Mouse (Mus musculus) limb, embryonic 15.5 days (tissue): ENCODE measurements around the gene Aloxe3. TPM values are rescaled to one million over a fixed set of nuclear protein-coding genes. Genes with fewer than 3 reads are reported as not detected.

Experiments used
- ATAC-seq: fragments of 200-750 bp; cut with Nextera tagmentation; 2 replicates; pipeline ENCODE4 v1.8.0; 2017; ENCODE audit warnings: low read depth, moderate TSS enrichment; ENCODE audit not compliant: insufficient number of reproducible peaks, low FRiP score, low TSS enrichment
- H3K27ac ChIP-seq: fragments of 300-500 bp; sonication (generic); 2 replicates; pipeline ENCODE4 v1.5.1; 2015; ENCODE audit warnings: moderate library complexity, mild to moderate bottlenecking, inconsistent platforms
- H3K27me3 ChIP-seq: fragments of 300-500 bp; sonication (generic); 2 replicates; pipeline ENCODE4 v1.6.1; 2015; ENCODE audit warnings: inconsistent platforms
- H3K36me3 ChIP-seq: fragments of 300-500 bp; sonication (generic); 2 replicates; pipeline ENCODE4 v1.6.1; 2015; ENCODE audit warnings: inconsistent platforms
- H3K4me1 ChIP-seq: fragments of 300-500 bp; sonication (generic); 2 replicates; pipeline ENCODE4 v1.6.1; 2015; ENCODE audit warnings: inconsistent platforms
- H3K4me2 ChIP-seq: fragments of 300-500 bp; sonication (generic); 2 replicates; pipeline ENCODE4 v1.6.1; 2015; ENCODE audit warnings: mild to moderate bottlenecking, inconsistent platforms
- H3K4me3 ChIP-seq: fragments of 300-500 bp; sonication (generic); 2 replicates; pipeline ENCODE4 v1.5.1; 2015; ENCODE audit warnings: mild to moderate bottlenecking, inconsistent platforms
- H3K9ac ChIP-seq: fragments of 300-500 bp; sonication (generic); 2 replicates; pipeline ENCODE4 v1.6.1; 2015; ENCODE audit warnings: inconsistent platforms
- H3K9me3 ChIP-seq: fragments of 300-500 bp; sonication (generic); 2 replicates; pipeline ENCODE4 v1.6.1; 2016; ENCODE audit warnings: inconsistent platforms
- WGBS: fragments of 180-500 bp; shearing (Covaris S2); methylation state at CpG from one replicate; pipeline ENCODE4 v1.1.7; 2015; 5-methylcytosine and 5-hydroxymethylcytosine counted together
- polyA plus RNA-seq: library from polyadenylated mRNA; unstranded; fragments of >200 nt; fragmentation: Nextera tagmentation; extraction: Ambion mirVana; gene quantifications from 2 replicates; pipeline ENCODE4 v1.2.1, GENCODE M21; 2015

Gene Aloxe3
- polyA plus RNA-seq, 1 experiment from 2014 or later, result 11.7 TPM

DNA sequence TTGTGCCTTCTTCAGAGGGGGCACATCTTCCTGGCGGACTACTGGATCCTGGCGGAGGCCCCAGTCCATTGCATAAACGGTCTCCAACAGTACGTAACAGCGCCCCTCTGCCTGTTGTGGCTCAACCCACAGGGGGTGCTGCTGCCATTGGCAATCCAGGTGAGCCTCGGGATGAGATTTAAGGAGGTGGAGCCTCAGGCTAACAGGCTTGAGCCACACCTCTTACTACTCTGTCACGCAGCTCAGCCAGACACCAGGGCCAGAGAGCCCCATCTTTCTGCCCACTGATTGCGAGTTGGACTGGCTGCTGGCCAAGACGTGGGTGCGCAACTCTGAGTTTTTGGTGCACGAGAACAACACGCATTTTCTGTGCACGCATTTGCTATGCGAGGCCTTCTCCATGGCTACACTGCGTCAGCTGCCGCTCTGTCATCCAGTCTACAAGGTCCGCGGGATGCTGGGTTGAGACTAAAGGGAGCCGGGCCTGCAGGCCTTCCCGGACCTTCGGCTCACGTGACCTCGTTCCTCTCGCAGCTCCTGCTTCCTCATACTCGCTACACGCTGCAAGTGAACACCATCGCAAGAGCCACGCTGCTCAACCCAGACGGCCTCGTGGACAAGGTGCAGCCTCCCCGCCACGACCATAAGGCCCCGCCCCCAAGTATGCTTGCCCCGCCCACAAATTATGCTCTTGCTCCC lies 8.4 kb downstream of the Aloxe3 start:
- Histone ChIP-seq H3K4me3 (peak overlapping the region; percentile 50), H3K36me3 (no peaks in the 10 kb centered on the region), H3K27me3 (no peaks in the 10 kb centered on the region), H3K4me2 (peak overlapping the region; percentile 73), H3K9me3 (no peaks in the 10 kb centered on the region), H3K9ac (peak overlapping the region; percentile 31), H3K4me1 (peaks cover 12% of the 10 kb centered on the region), H3K27ac (peak overlapping the region; percentile 68)
- WGBS, result 2% methylated on average over 34 of the region's 34 CpGs
- ATAC-seq, result peak; percentile 70

DNA sequence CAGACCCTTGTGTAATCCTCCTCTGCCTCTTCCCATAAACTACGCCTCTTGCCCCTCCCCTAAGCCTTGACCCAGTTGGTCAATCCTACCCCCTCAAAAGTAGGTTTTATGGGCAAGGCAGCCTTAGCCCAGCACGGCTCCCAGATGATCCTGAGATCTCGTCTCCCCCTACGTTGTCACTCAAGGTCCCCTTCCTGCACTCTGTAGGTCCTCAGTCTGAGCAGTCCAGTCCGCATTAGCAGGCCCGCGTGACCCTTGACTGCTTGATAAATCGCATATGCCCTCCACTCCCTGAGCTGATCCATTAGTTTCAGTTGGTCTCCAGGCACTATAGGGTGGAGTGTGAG lies 8.9 kb downstream of the Aloxe3 start:
- ATAC-seq, result peak; percentile 49
- Histone ChIP-seq H3K36me3 (no peaks in the 10 kb centered on the region), H3K27ac (no peak overlapping the region), H3K9me3 (no peaks in the 10 kb centered on the region), H3K4me3 (peak overlapping the region; percentile 50), H3K27me3 (no peaks in the 10 kb centered on the region), H3K4me1 (peaks cover 12% of the 10 kb centered on the region), H3K9ac (no peak overlapping the region), H3K4me2 (peak overlapping the region; percentile 73)
- WGBS, result 26% methylated on average over 8 of the region's 8 CpGs

DNA sequence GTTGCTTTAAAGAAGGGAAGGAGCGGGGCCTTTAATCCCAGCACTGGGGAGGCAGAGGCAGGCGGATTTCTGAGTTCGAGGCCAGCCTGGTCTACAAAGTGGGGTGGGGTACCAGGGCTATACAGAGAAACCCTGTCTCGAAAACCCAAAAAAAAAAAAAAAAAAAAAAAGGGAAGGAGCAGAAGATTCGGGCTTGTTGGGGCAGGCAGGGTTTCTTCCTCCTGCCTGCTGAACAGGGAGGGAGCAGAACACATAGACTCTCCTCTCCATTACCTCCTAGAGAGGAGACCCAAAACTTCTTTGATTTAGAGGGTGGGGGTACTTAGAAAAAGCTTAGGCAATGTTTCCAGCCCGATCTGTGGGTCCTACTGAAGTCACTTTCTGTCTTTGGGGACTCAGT lies 9.7 kb downstream of the Aloxe3 start:
- no peaks in the 10 kb centered on the region for H3K36me3 ChIP-seq
- WGBS, result 82% methylated on average over 6 of the region's 6 CpGs
- no peaks in the 10 kb centered on the region for H3K27me3 ChIP-seq
- no peak for ATAC-seq
- no peak overlapping the region for H3K4me3 ChIP-seq
- H3K9me3 ChIP-seq, result no peaks in the 10 kb centered on the region
- H3K27ac ChIP-seq, result no peak overlapping the region
- no peak overlapping the region for H3K9ac ChIP-seq
- no peak overlapping the region for H3K4me2 ChIP-seq
- H3K4me1 ChIP-seq, result peaks cover 12% of the 10 kb centered on the region

DNA sequence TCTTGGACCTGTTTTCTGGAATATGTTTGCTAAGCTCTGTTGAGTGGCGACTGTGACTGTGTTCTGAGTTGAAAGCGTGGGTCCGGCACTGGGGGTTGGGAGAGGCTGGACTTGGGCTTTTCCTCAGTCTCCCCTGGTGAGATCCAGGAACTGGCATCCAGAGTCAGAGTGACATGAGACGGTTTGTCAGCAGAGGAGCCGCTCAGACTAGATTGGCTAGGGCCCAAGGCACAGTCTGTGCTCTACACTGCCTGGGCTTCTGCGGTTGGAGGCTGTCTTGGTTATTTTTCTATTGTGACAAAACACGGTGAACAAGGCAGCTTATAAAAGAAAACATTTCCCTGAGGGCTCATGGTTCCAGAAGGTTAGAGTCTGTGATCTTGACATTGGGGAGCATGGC lies 21.9 kb downstream of the Aloxe3 start:
- no peaks in the 10 kb centered on the region for H3K36me3 ChIP-seq
- no peaks in the 10 kb centered on the region for H3K9me3 ChIP-seq
- ATAC-seq, result no peak
- H3K4me3 ChIP-seq, result no peak overlapping the region
- no peak overlapping the region for H3K4me2 ChIP-seq
- no peaks in the 10 kb centered on the region for H3K27me3 ChIP-seq
- H3K4me1 ChIP-seq, result peaks cover 7% of the 10 kb centered on the region; the same call in 1 of the 2 replicates
- no peak overlapping the region for H3K9ac ChIP-seq
- WGBS, result 65% methylated on average over 7 of the region's 7 CpGs
- H3K27ac ChIP-seq, result no peak overlapping the region

DNA sequence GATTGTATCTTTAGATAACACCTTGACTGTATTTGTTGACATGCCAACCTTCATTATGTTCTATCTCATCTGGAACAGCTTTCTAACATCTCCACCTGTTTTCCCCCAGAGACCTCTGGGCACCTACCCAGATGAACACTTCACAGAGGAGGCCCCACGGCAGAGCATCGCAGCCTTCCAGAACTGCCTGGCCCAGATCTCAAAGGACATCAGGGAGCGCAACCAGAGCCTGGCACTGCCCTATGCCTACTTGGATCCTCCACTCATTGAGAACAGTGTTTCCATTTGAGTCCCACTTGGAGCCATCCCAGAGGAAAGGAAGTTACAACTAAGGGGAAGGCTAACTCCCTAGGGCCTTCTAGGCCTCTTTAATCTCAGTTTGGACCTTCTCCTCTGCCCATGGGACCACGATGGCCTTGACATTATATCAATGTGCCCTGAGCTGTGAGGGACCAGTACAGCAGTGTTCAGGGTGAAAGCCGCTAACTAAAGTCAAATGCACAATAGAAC lies 22.8 kb downstream of the Aloxe3 start:
- WGBS, result 84% methylated on average over 5 of the region's 5 CpGs
- peaks cover 7% of the 10 kb centered on the region; the same call in 1 of the 2 replicates for H3K4me1 ChIP-seq
- ATAC-seq, result no peak
- no peaks in the 10 kb centered on the region for H3K36me3 ChIP-seq
- no peak overlapping the region for H3K4me2 ChIP-seq
- no peak overlapping the region for H3K9ac ChIP-seq
- no peak overlapping the region for H3K4me3 ChIP-seq
- H3K27me3 ChIP-seq, result no peaks in the 10 kb centered on the region
- H3K9me3 ChIP-seq, result no peaks in the 10 kb centered on the region
- H3K27ac ChIP-seq, result no peak overlapping the region

DNA sequence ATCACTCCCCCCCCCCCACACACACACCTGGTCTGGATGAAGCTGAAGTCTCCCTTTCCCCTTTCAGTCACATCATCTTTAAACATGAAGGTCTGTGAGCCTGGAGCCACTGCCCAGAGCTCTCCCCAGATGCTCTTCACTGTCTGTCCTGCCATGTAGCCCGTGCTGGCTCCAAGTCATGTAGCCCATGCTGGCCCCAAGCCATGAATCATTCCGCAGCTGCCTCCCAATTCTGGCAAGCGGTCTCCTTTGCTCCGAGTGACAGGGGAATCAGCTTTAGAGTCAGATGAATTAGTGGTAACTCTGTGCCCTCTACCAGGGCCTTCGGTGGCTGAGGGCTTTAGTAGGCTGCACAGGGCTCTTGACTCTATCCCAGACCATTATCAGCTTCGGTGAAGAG lies 24.0 kb downstream of the Aloxe3 start:
- Histone ChIP-seq H3K4me3 (no peak overlapping the region), H3K27me3 (no peaks in the 10 kb centered on the region), H3K4me2 (no peak overlapping the region), H3K27ac (no peak overlapping the region), H3K36me3 (no peaks in the 10 kb centered on the region), H3K9me3 (no peaks in the 10 kb centered on the region), H3K9ac (no peak overlapping the region), H3K4me1 (peaks cover 7% of the 10 kb centered on the region; the same call in 1 of the 2 replicates)
- WGBS, result 69% methylated on average over 6 of the region's 6 CpGs
- ATAC-seq, result no peak

DNA sequence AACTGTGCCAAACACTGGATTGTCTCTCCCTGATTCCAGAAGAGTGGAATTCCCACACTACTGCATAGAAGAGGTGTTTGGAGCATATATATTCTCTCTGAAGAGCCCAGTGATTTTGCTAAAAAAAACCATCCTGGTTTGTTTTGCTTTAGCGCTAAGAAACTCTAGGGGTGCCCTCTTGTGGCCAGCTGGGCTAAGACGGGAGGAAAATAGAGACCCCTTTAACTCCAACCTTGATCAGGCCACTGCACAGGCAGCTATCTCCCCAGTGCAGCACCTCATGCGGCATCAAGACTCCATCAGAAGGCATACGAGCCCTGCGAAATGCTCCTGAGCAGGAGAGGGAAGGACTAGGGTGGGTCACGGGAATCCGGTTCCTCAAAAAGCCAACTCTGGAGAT lies 24.7 kb downstream of the Aloxe3 start:
- H3K4me2 ChIP-seq, result peak overlapping the region; percentile 47
- no peaks in the 10 kb centered on the region for H3K36me3 ChIP-seq
- no peak overlapping the region for H3K9ac ChIP-seq
- no peaks in the 10 kb centered on the region for H3K9me3 ChIP-seq
- 2% methylated on average over 7 of the region's 7 CpGs for WGBS
- peak overlapping the region; percentile 27 for H3K4me3 ChIP-seq
- no peak for ATAC-seq
- peaks cover 7% of the 10 kb centered on the region; the same call in 1 of the 2 replicates for H3K4me1 ChIP-seq
- no peak overlapping the region for H3K27ac ChIP-seq
- peaks cover 2% of the 10 kb centered on the region; the same call in 1 of the 2 replicates for H3K27me3 ChIP-seq

DNA sequence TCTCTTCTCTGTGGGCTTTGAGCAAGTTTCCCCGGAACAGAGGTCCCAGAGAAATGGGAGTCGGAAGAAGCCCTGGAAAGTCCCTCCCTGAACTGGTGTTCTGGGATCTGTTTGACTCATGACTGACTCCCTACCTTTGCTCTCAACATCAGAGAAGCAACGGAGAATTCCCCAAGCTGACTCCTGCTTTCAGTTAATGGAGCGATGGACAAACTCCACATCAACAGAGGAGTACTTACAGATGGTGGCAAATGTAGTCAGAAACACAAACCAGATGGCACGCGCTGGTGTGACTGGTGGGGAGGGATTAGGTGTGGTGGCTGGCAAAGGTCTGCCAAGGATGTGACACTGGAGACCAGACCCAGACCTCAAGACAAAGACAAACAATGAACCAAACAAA lies 25.3 kb downstream of the Aloxe3 start:
- WGBS, result 30% methylated on average over 6 of the region's 6 CpGs

DNA sequence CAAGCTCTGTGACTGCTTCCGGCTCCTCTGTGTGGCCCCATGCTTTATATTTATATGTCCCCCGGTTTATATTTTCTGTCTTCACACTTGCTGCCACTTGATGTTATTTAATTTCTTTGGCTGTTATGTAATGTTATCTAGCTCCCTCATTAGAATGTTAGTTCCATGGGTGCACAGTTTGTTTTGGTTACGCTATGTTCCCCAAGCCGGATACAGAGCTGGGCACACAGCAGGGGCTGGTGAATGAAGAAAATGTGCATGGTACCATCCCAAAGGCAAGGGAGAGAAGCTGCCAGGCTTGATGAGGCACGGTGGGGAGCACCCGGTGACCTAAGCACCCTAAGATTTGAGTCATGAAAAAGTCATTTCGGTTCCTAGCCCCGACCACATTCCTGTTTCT lies 28.1 kb downstream of the Aloxe3 start:
- Histone ChIP-seq H3K9ac (no peak overlapping the region), H3K4me3 (no peak overlapping the region), H3K4me1 (peaks cover 13% of the 10 kb centered on the region), H3K4me2 (no peak overlapping the region), H3K9me3 (no peaks in the 10 kb centered on the region), H3K27me3 (peaks cover 30% of the 10 kb centered on the region), H3K27ac (no peak overlapping the region), H3K36me3 (no peaks in the 10 kb centered on the region)
- ATAC-seq, result no peak
- 81% methylated on average over 8 of the region's 8 CpGs for WGBS

More for the DNA sequence above, 25.3 kb downstream of the Aloxe3 start:
- Histone ChIP-seq H3K4me1 (peaks cover 7% of the 10 kb centered on the region; the same call in 1 of the 2 replicates), H3K36me3 (no peaks in the 10 kb centered on the region), H3K4me3 (peak overlapping the region; percentile 27), H3K27me3 (peaks cover 4% of the 10 kb centered on the region; the same call in 1 of the 2 replicates), H3K27ac (no peak overlapping the region), H3K4me2 (peak overlapping the region; percentile 47), H3K9me3 (no peaks in the 10 kb centered on the region), H3K9ac (no peak overlapping the region)
- ATAC-seq, result no peak

DNA sequence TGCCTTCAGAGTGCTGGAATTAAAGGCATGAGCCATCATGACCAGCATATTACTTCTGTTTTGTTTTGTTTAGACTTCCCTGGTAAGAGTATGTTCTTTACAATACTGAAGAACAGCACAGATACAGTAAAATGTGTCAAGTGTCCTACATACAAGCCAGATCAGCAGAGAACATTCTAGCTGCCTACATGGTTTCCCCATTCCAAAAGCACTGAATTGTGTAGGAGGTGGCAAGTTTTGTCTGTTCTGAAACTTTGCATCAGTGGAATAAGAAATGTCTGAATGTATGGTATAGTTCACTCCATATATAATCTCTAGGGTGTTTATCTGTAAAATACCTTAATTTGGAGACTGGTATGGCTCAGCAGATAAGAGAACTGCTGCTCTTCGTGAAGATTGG lies 29.7 kb downstream of the Aloxe3 start:
- Histone ChIP-seq H3K4me1 (peaks cover 13% of the 10 kb centered on the region), H3K27me3 (peaks cover 30% of the 10 kb centered on the region), H3K4me2 (no peak overlapping the region), H3K9ac (no peak overlapping the region), H3K9me3 (no peaks in the 10 kb centered on the region), H3K36me3 (no peaks in the 10 kb centered on the region), H3K27ac (no peak overlapping the region), H3K4me3 (no peak overlapping the region)
- 52% methylated on average over 1 of the region's 1 CpGs for WGBS
- no peak for ATAC-seq

DNA sequence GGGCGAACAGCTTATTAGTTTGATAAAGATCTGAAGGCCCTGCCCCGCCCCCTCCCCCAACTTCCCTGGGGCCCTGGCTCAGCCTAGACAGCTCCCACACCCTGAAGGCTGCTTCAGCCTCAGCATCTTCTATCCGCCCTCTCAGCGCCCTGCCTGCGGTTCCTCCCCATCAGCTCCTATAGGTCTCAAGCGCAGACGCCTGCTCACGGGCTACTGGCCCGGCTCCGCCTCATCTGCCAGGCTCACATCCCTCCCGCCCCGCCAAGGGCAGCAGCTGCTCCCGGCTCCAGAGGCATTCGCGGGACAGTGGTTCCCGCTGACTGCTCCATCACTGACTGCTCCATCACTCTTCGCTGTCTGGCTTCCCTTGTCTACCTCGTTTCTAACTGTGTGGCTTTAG lies 31.1 kb downstream of the Aloxe3 start, which contains the start of gene Alox12b:
Alox12b (plus strand) TSS at position 190 of the 400 bp plus-strand sequence.
- WGBS, result 4% methylated on average over 18 of the region's 18 CpGs
- Histone ChIP-seq H3K4me3 (peak within 1 kb of the TSS; percentile 1; the same call in 1 of the 2 replicates), H3K4me1 (peaks cover 6% of the 10 kb centered on the region), H3K4me2 (peak within 1 kb of the TSS; percentile 17), H3K27me3 (peaks cover 30% of the 10 kb centered on the region), H3K9me3 (no peaks in the 10 kb centered on the region), H3K27ac (no peak within 1 kb of the TSS), H3K9ac (no peak within 1 kb of the TSS), H3K36me3 (no peaks in the 10 kb centered on the region)
- no peak for ATAC-seq

DNA sequence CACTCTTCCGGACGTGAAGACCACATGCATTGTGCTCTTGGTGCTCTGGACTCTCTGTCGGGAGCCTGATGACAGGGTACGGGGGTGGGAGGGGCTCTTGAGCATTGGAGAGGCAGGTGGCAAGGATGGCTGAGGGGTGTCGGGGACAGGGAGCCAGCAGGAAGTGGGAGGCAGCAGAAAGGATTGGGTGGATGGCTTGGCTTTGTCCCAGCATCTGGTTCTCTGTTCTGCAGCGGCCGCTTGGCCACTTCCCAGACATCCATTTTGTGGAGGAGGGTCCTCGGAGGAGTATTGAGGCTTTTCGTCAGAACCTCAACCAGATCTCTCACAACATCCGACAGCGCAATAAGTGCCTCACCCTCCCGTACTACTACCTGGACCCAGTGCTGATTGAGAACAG lies 43.6 kb downstream of the Aloxe3 start:
- Histone ChIP-seq H3K27me3 (peaks cover 4% of the 10 kb centered on the region), H3K9ac (no peak overlapping the region), H3K9me3 (no peaks in the 10 kb centered on the region), H3K4me1 (0 out of 2 replicates have a peak, but pooled peaks cover 2% of the 10 kb centered on the region), H3K36me3 (no peaks in the 10 kb centered on the region), H3K4me3 (no peak overlapping the region), H3K4me2 (no peak overlapping the region), H3K27ac (no peak overlapping the region)
- WGBS, result 78% methylated on average over 12 of the region's 12 CpGs
- ATAC-seq, result no peak
